Mouse (Mus musculus): Measurements from ENCODE around the gene Bicdl2. TPM values are rescaled to one million over a fixed set of nuclear protein-coding genes. Genes with fewer than 3 reads are reported as not detected.

The Bicdl2 gene
- 2.7 TPM for polyA plus RNA-seq (2014; fragmentation: Illumina TruSeq; extraction: RNeasy Lipid Tissue Mini Kit (QIAGEN cat#74804); ENCODE audit: low read depth, low replicate concordance)

GRCm38 (mm10) chr17:23660117-23660875 lies at the start of gene Bicdl2:
TSS of gene Bicdl2 (plus strand) at chr17:23660506.

GRCm38 (mm10) chr17:23644613-23645495 lies 15.5 kb upstream of the Bicdl2 start, which contains the start of gene Mmp25:
TSS of gene Mmp25 (minus strand) at chr17:23645277.

GRCm38 (mm10) chr17:23673424-23674073 lies 13.2 kb downstream of the Bicdl2 start, which contains the start of the genes Hcfc1r1 and Thoc6:
TSS of gene Hcfc1r1 (plus strand) at chr17:23673596.
TSS of gene Thoc6 (minus strand) at chr17:23673882.

GRCm38 (mm10) chr17:23677236-23677679 lies 17.0 kb downstream of the Bicdl2 start, which contains the start of gene Tnfrsf12a:
TSS of gene Tnfrsf12a (minus strand) at chr17:23677468.

GRCm38 (mm10) chr17:23679127-23679835 lies 19.0 kb downstream of the Bicdl2 start, which contains the start of gene Cldn6:
TSS of gene Cldn6 (plus strand) at chr17:23679249.

GRCm38 (mm10) chr17:23683856-23684672 lies 23.8 kb downstream of the Bicdl2 start, which contains the start of gene Cldn9:
TSS of gene Cldn9 (minus strand) at chr17:23684026.

Other genes starting within 250 kb of the Bicdl2 start
- gene Vmn2r117, start 180.8 kb upstream of the Bicdl2 start, polyA plus RNA-seq (2014; fragmentation: Illumina TruSeq; extraction: RNeasy Lipid Tissue Mini Kit (QIAGEN cat#74804); ENCODE audit: low read depth, low replicate concordance): not detected
- gene Zfp213, start 96.3 kb upstream of the Bicdl2 start, polyA plus RNA-seq (2014; fragmentation: Illumina TruSeq; extraction: RNeasy Lipid Tissue Mini Kit (QIAGEN cat#74804); ENCODE audit: low read depth, low replicate concordance): 9.9 TPM
- gene Zfp13, start 61.0 kb upstream of the Bicdl2 start, polyA plus RNA-seq (2014; fragmentation: Illumina TruSeq; extraction: RNeasy Lipid Tissue Mini Kit (QIAGEN cat#74804); ENCODE audit: low read depth, low replicate concordance): 23.0 TPM
- 0.16 TPM for gene Zscan10, start 59.6 kb upstream of the Bicdl2 start, polyA plus RNA-seq (2014; fragmentation: Illumina TruSeq; extraction: RNeasy Lipid Tissue Mini Kit (QIAGEN cat#74804); ENCODE audit: low read depth, low replicate concordance)
- gene Mmp25, start 15.2 kb upstream of the Bicdl2 start, polyA plus RNA-seq (2014; fragmentation: Illumina TruSeq; extraction: RNeasy Lipid Tissue Mini Kit (QIAGEN cat#74804); ENCODE audit: low read depth, low replicate concordance): 0.25 TPM
- 226 TPM for gene Hcfc1r1, start 13.1 kb downstream of the Bicdl2 start, polyA plus RNA-seq (2014; fragmentation: Illumina TruSeq; extraction: RNeasy Lipid Tissue Mini Kit (QIAGEN cat#74804); ENCODE audit: low read depth, low replicate concordance)
- gene Thoc6, start 13.4 kb downstream of the Bicdl2 start, polyA plus RNA-seq (2014; fragmentation: Illumina TruSeq; extraction: RNeasy Lipid Tissue Mini Kit (QIAGEN cat#74804); ENCODE audit: low read depth, low replicate concordance): 10.9 TPM
- 25.6 TPM for gene Tnfrsf12a, start 17.0 kb downstream of the Bicdl2 start, polyA plus RNA-seq (2014; fragmentation: Illumina TruSeq; extraction: RNeasy Lipid Tissue Mini Kit (QIAGEN cat#74804); ENCODE audit: low read depth, low replicate concordance)
- 1.0 TPM for gene Cldn6, start 18.7 kb downstream of the Bicdl2 start, polyA plus RNA-seq (2014; fragmentation: Illumina TruSeq; extraction: RNeasy Lipid Tissue Mini Kit (QIAGEN cat#74804); ENCODE audit: low read depth, low replicate concordance)
- gene Cldn9, start 23.5 kb downstream of the Bicdl2 start, polyA plus RNA-seq (2014; fragmentation: Illumina TruSeq; extraction: RNeasy Lipid Tissue Mini Kit (QIAGEN cat#74804); ENCODE audit: low read depth, low replicate concordance): 1.2 TPM
- 0.30 TPM for gene 1520401A03Rik, start 62.3 kb downstream of the Bicdl2 start, polyA plus RNA-seq (2014; fragmentation: Illumina TruSeq; extraction: RNeasy Lipid Tissue Mini Kit (QIAGEN cat#74804); ENCODE audit: low read depth, low replicate concordance)
- 8.8 TPM for gene Pkmyt1, start 65.8 kb downstream of the Bicdl2 start, polyA plus RNA-seq (2014; fragmentation: Illumina TruSeq; extraction: RNeasy Lipid Tissue Mini Kit (QIAGEN cat#74804); ENCODE audit: low read depth, low replicate concordance)
- gene Paqr4, start 80.4 kb downstream of the Bicdl2 start, polyA plus RNA-seq (2014; fragmentation: Illumina TruSeq; extraction: RNeasy Lipid Tissue Mini Kit (QIAGEN cat#74804); ENCODE audit: low read depth, low replicate concordance): 19.4 TPM
- gene Kremen2, start 85.3 kb downstream of the Bicdl2 start, polyA plus RNA-seq (2014; fragmentation: Illumina TruSeq; extraction: RNeasy Lipid Tissue Mini Kit (QIAGEN cat#74804); ENCODE audit: low read depth, low replicate concordance): 0.24 TPM
- gene Flywch1, start 111.1 kb downstream of the Bicdl2 start, polyA plus RNA-seq (2014; fragmentation: Illumina TruSeq; extraction: RNeasy Lipid Tissue Mini Kit (QIAGEN cat#74804); ENCODE audit: low read depth, low replicate concordance): 65.6 TPM
- 16.1 TPM for gene Flywch2, start 125.6 kb downstream of the Bicdl2 start, polyA plus RNA-seq (2014; fragmentation: Illumina TruSeq; extraction: RNeasy Lipid Tissue Mini Kit (QIAGEN cat#74804); ENCODE audit: low read depth, low replicate concordance)
- 339 TPM for gene Srrm2, start 130.0 kb downstream of the Bicdl2 start, polyA plus RNA-seq (2014; fragmentation: Illumina TruSeq; extraction: RNeasy Lipid Tissue Mini Kit (QIAGEN cat#74804); ENCODE audit: low read depth, low replicate concordance)
- 387 TPM for gene Elob, start 168.6 kb downstream of the Bicdl2 start, polyA plus RNA-seq (2014; fragmentation: Illumina TruSeq; extraction: RNeasy Lipid Tissue Mini Kit (QIAGEN cat#74804); ENCODE audit: low read depth, low replicate concordance)
- gene Prss33, start 175.6 kb downstream of the Bicdl2 start, polyA plus RNA-seq (2014; fragmentation: Illumina TruSeq; extraction: RNeasy Lipid Tissue Mini Kit (QIAGEN cat#74804); ENCODE audit: low read depth, low replicate concordance): 1.4 TPM
- gene Prss32, start 183.3 kb downstream of the Bicdl2 start, polyA plus RNA-seq (2014; fragmentation: Illumina TruSeq; extraction: RNeasy Lipid Tissue Mini Kit (QIAGEN cat#74804); ENCODE audit: low read depth, low replicate concordance): not detected
- gene Prss41, start 183.7 kb downstream of the Bicdl2 start, polyA plus RNA-seq (2014; fragmentation: Illumina TruSeq; extraction: RNeasy Lipid Tissue Mini Kit (QIAGEN cat#74804); ENCODE audit: low read depth, low replicate concordance): 0.55 TPM
- gene Prss21, start 207.6 kb downstream of the Bicdl2 start, polyA plus RNA-seq (2014; fragmentation: Illumina TruSeq; extraction: RNeasy Lipid Tissue Mini Kit (QIAGEN cat#74804); ENCODE audit: low read depth, low replicate concordance): 1.1 TPM
- gene Dcpp1, start 220.4 kb downstream of the Bicdl2 start, polyA plus RNA-seq (2014; fragmentation: Illumina TruSeq; extraction: RNeasy Lipid Tissue Mini Kit (QIAGEN cat#74804); ENCODE audit: low read depth, low replicate concordance): not detected
- gene Dcpp2, start 220.4 kb downstream of the Bicdl2 start, polyA plus RNA-seq (2014; fragmentation: Illumina TruSeq; extraction: RNeasy Lipid Tissue Mini Kit (QIAGEN cat#74804); ENCODE audit: low read depth, low replicate concordance): not detected